Mouse (Mus musculus): ENCODE data around the gene Tbx4. TPM values are rescaled to one million over a fixed set of nuclear protein-coding genes. Genes with fewer than 3 reads are reported as not detected.

Gene Tbx4
- total and polyA plus RNA-seq, 3 experiments, result 0.12 to 0.64 TPM; not detected in 1

DNA sequence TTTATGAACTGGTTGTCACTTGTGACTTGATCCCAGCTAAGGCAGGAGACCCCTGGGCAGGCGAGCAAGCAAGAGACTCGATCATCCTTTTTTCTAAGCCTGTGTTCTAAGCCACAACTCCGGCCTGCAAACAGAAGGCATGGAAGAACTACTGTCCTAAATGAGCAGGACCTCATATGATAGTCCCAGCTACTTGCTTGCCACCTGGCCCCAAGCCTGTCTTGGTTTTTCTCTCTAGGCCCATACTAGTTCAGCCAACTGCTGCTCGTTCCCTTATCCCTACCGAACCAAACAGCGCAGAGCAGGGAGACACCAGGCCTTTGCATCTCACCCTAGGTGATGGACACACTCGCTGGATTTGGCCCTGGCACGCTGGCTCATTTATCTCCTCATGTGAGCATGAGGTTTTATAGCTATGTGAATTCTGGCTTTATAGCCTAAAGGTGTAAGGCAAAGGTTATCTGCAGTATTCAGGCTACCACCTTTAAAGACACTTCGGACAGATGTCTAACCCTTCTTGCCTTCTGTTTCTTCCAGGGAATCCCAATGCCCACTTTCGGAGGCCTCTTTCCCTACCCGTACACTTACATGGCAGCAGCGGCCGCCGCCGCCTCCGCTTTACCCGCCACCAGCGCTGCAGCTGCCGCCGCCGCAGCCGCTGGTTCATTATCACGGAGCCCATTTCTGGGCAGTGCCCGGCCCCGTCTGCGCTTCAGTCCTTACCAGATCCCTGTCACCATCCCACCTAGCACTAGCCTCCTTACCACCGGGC, 46.0 kb upstream of the Tbx4 start:
- Histone ChIP-seq H3K9me3 (replicated peaks; ENCODE audit: insufficient read depth, low read length) (no peaks in the 10 kb centered on the region), H3K27ac (ENCODE audit: control insufficient read depth, low read depth, low read length) (no peak overlapping the region), H3K79me2 (ENCODE audit: control insufficient read depth, insufficient read depth, low read length, poor library complexity) (no peaks in the 10 kb centered on the region; the same call in 1 of the 2 replicates), H3K36me3 (ENCODE audit: control insufficient read depth in 1 of 2, insufficient read depth in 2 of 2, low read length in 2 of 2) (no peaks in the 10 kb centered on the region), H3K4me3 (ENCODE audit: control insufficient read depth in 1 of 2, insufficient read depth in 1 of 2, low read depth in 2 of 2, low read length in 2 of 2) (no peak overlapping the region), H3K27me3 (ENCODE audit: control insufficient read depth in 1 of 2, insufficient read depth in 2 of 2, low read length in 2 of 2) (no peaks in the 10 kb centered on the region), H3K4me1 (ENCODE audit: control insufficient read depth in 1 of 2, insufficient read depth in 2 of 2, low read length in 2 of 2) (no peaks in the 10 kb centered on the region; a peak in 1 of 4 replicates), H3K9ac (ENCODE audit: control insufficient read depth, low read depth, low read length, poor library complexity, severe bottlenecking) (no peak overlapping the region)
- no peak for TF ChIP-seq MAFK (IDR thresholded peaks at IDR 0.05; ENCODE audit: borderline replicate concordance, low read depth, low read length)
- no peak for TF ChIP-seq MEF2A (IDR thresholded peaks at IDR 0.05; ENCODE audit: extremely low read depth, insufficient replicate concordance, low read depth, low read length, poor library complexity, severe bottlenecking)
- no peak for TF ChIP-seq SMC3 (IDR thresholded peaks at IDR 0.05; ENCODE audit: low read depth, low read length)
- no peak for TF ChIP-seq E2F4 (IDR thresholded peaks at IDR 0.05; ENCODE audit: borderline replicate concordance, low read depth, low read length)
- no peak for TF ChIP-seq RAD21 (IDR thresholded peaks at IDR 0.05; ENCODE audit: low read depth, low read length)
- DNase-seq (ENCODE audit: low read depth, low spot score), result no peak

DNA sequence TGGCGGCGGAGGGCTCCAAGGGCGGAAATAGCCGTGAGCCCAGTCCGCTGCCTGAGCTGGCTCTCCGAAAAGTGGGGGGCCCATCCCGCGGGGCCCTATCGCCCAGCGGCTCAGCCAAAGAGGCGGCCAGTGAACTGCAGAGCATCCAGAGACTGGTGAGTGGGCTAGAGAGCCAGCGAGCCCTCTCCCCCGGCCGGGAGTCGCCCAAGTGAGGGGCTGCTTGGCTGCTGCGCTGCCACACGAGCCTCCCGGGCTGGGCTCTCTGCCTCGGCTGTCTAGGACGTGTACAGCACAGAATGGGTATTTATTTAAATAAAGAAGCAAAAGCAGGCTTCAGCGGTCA, 45.4 kb upstream of the Tbx4 start:
- Histone ChIP-seq H3K4me3 (ENCODE audit: control insufficient read depth in 1 of 2, insufficient read depth in 1 of 2, low read depth in 2 of 2, low read length in 2 of 2) (no peak overlapping the region), H3K27me3 (ENCODE audit: control insufficient read depth in 1 of 2, insufficient read depth in 2 of 2, low read length in 2 of 2) (no peaks in the 10 kb centered on the region)

DNA sequence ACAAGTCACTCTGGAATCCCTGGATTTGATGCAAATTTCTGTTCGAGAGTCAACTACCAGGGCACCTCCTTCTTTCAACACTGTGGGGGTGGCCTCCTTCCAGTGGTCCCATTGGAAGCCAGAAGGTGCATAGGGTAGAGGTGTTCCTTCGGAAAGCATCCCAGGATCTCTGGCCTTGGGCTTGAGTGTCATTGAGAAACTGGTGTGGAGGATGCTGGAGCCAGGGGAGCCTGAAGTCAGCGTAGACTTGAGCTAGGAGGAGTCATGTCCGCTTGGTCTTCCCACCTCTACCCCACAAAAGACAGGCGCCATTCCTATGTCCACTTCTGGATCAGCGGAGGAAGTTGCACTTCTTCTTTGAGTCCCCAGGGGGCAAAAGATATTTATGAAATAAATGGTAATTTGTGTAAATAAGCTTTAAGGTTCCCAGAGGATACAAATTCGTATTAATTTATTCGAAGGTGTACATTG, 45.0 kb upstream of the Tbx4 start:
- H3K79me2 ChIP-seq (ENCODE audit: control insufficient read depth, insufficient read depth, low read length, poor library complexity), result no peaks in the 10 kb centered on the region; the same call in 1 of the 2 replicates
- TF ChIP-seq RAD21 (IDR thresholded peaks at IDR 0.05; ENCODE audit: low read depth, low read length) (peak; percentile 36), EP300 (IDR thresholded peaks at IDR 0.05; ENCODE audit: low read depth in 1 of 2, low read length in 2 of 2) (no peak), JUND (IDR thresholded peaks at IDR 0.05; ENCODE audit: low read depth, low read length) (no peak), ZC3H11A (IDR thresholded peaks at IDR 0.05; ENCODE audit: low read depth, low read length) (no peak), RCOR1 (IDR thresholded peaks at IDR 0.05; ENCODE audit: low read depth, low read length) (no peak), UBTF (IDR thresholded peaks at IDR 0.05; ENCODE audit: borderline replicate concordance, insufficient read depth, low read depth, low read length) (no peak), SMC3 (IDR thresholded peaks at IDR 0.05; ENCODE audit: low read depth, low read length) (peak; percentile 45), CTCF (IDR thresholded peaks at IDR 0.05 in 2 of 3, conservative IDR thresholded peaks at IDR 0.05 in 1 of 3; ENCODE audit: control insufficient read depth in 1 of 3, insufficient read depth in 1 of 3, low read depth in 2 of 3, low read length in 3 of 3, poor library complexity in 1 of 3, severe bottlenecking in 1 of 3) (peak in 2 of 3 experiments; percentile 41 to 45; a peak in 3 of 6 replicates)
- H3K4me1 ChIP-seq (ENCODE audit: control insufficient read depth in 1 of 2, insufficient read depth in 2 of 2, low read length in 2 of 2), result no peaks in the 10 kb centered on the region; a peak in 1 of 4 replicates
- H3K36me3 ChIP-seq (ENCODE audit: control insufficient read depth in 1 of 2, insufficient read depth in 2 of 2, low read length in 2 of 2), result no peaks in the 10 kb centered on the region
- H3K4me3 ChIP-seq (ENCODE audit: control insufficient read depth in 1 of 2, insufficient read depth in 1 of 2, low read depth in 2 of 2, low read length in 2 of 2), result peak overlapping the region; percentile 88 to 100; a peak in 3 of 4 replicates
- DNase-seq (ENCODE audit: low read depth, low spot score), result peak; percentile 68
- H3K27ac ChIP-seq (ENCODE audit: control insufficient read depth, low read depth, low read length), result no peak overlapping the region
- no peaks in the 10 kb centered on the region for H3K9me3 ChIP-seq (replicated peaks; ENCODE audit: insufficient read depth, low read length)
- H3K27me3 ChIP-seq (ENCODE audit: control insufficient read depth in 1 of 2, insufficient read depth in 2 of 2, low read length in 2 of 2), result no peaks in the 10 kb centered on the region
- H3K9ac ChIP-seq (ENCODE audit: control insufficient read depth, low read depth, low read length, poor library complexity, severe bottlenecking), result peak overlapping the region; percentile 83

More for the DNA sequence above, 45.4 kb upstream of the Tbx4 start:
- Histone ChIP-seq H3K4me1 (ENCODE audit: control insufficient read depth in 1 of 2, insufficient read depth in 2 of 2, low read length in 2 of 2) (no peaks in the 10 kb centered on the region; a peak in 1 of 4 replicates), H3K27ac (ENCODE audit: control insufficient read depth, low read depth, low read length) (no peak overlapping the region), H3K9ac (ENCODE audit: control insufficient read depth, low read depth, low read length, poor library complexity, severe bottlenecking) (no peak overlapping the region), H3K36me3 (ENCODE audit: control insufficient read depth in 1 of 2, insufficient read depth in 2 of 2, low read length in 2 of 2) (no peaks in the 10 kb centered on the region), H3K9me3 (replicated peaks; ENCODE audit: insufficient read depth, low read length) (no peaks in the 10 kb centered on the region), H3K79me2 (ENCODE audit: control insufficient read depth, insufficient read depth, low read length, poor library complexity) (no peaks in the 10 kb centered on the region; the same call in 1 of the 2 replicates)
- no peak for DNase-seq (ENCODE audit: low read depth, low spot score)
- TF ChIP-seq NELFE (IDR thresholded peaks at IDR 0.05; ENCODE audit: low read depth, low read length) (no peak), USF1 (IDR thresholded peaks at IDR 0.05; ENCODE audit: low read depth, low read length) (no peak), USF2 (IDR thresholded peaks at IDR 0.05; ENCODE audit: borderline replicate concordance in 1 of 2, insufficient read depth in 1 of 2, low read depth in 1 of 2, low read length in 2 of 2) (no peak), POLR2A (IDR thresholded peaks at IDR 0.05; ENCODE audit: control insufficient read depth in 1 of 2, insufficient read depth in 1 of 2, low read depth in 1 of 2, low read length in 2 of 2, poor library complexity in 1 of 2) (no peak), GABPA (IDR thresholded peaks at IDR 0.05; ENCODE audit: low read depth, low read length) (no peak), CHD2 (IDR thresholded peaks at IDR 0.05; ENCODE audit: low read length) (no peak), TAL1 (IDR thresholded peaks at IDR 0.05; ENCODE audit: low read length) (no peak), MYB (IDR thresholded peaks at IDR 0.05; ENCODE audit: low read depth, low read length) (no peak), JUND (IDR thresholded peaks at IDR 0.05; ENCODE audit: low read depth, low read length) (no peak), ZC3H11A (IDR thresholded peaks at IDR 0.05; ENCODE audit: low read depth, low read length) (no peak), GATA1 (IDR thresholded peaks at IDR 0.05; ENCODE audit: low read depth, low read length) (no peak), RAD21 (IDR thresholded peaks at IDR 0.05; ENCODE audit: low read depth, low read length) (no peak), SIN3A (IDR thresholded peaks at IDR 0.05; ENCODE audit: low read length) (no peak), SMC3 (IDR thresholded peaks at IDR 0.05; ENCODE audit: low read depth, low read length) (no peak)

Data from MEL (cell line).